Mouse (Mus musculus): ENCODE results near the gene Mesp1.

The Mesp1 gene

GRCm38 (mm10) chr7:79742277-79742658 is 51.3 kb downstream of the Mesp1 start:
- peak; percentile 30 for DNase-seq (ENCODE audit: low read depth, low spot score)

Measured in A20 (cell line).